Mouse (Mus musculus) liver (tissue): ENCODE results near the gene Nav2.

Experiments
- DNase-seq: peaks from one replicate; pipeline ENCODE4 v3.0.0-alpha.2; 2020; ENCODE audit warnings: mixed read lengths

Nav2 gene

DNA sequence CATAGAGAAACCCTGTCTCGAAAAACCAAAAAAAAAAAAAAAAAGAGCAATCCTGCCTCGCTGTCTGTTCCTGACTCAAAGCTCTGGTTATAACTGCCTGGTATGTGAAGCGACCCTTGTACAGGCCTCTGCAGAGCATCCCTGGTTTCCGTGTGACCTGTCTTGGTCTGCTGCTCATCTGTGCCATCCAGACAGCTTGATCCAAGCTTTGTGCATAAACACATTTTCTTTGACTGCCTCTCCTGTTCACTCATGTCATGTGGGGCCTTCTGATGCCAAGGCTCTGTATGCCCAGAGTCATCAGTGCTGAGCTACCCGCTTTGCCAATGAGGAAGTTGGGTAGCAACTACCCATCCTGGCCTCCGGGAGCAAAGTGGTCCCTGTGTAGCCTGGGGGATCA, 591.1 kb downstream of the Nav2 start:
- no peak for DNase-seq

DNA sequence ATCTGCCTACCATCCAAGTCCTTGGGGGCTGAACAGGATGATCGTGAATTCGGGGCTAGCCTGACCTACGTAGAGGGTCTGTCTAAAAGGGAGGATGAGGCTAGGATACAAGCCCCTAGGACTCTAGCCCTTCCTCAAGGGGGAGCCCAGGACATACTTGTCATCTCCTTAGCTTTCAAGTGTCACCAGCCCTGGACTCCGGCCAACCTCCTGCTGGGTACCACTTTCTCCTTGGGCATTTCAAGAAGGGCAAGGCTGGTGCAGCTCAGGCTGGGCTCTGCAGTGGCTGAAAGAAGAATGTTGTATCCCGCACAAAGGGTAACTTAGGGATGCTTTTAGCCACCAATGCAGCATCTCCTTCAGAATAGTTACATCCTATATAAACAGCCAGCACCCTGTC, 592.4 kb downstream of the Nav2 start:
- no peak for DNase-seq

DNA sequence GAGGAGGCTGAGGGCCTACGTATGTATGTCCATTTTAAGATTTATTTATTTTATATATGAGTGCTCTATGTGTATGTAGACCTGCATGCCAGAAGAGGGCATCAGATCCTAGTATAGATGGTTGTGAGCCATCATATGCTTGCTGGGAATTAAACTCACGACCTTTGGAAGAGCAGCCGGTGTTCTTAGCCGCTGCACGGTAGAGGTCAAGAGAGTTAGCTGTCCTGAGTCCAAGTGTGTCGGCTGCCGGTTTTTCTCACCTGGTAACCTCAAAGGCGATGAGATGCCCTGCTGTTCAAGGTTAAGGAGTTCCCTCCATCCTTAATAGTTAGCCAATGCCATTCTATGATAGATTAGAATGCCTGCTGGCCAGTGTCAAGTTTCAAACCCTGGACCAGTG, 594.9 kb downstream of the Nav2 start:
- DNase-seq, result no peak

DNA sequence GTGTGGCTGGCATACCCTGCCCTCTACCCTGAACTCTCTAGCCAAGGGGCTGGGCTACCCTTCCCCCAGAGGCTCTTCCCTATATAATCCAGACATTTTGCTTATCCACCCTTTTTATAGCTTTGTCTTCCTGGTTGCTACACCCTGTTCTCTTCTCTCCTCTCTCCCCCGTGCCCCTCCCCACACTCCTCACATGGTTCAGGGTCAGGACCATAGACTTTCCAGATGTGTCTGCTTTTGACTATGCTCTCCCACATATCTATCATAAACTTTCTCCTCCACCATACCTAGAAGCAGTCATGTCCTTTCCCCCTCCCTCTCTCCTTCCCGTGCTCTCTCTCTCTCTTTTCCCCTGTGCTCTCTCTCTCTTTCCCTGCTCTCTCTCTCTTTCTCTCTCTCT, 595.4 kb downstream of the Nav2 start:
- no peak for DNase-seq

DNA sequence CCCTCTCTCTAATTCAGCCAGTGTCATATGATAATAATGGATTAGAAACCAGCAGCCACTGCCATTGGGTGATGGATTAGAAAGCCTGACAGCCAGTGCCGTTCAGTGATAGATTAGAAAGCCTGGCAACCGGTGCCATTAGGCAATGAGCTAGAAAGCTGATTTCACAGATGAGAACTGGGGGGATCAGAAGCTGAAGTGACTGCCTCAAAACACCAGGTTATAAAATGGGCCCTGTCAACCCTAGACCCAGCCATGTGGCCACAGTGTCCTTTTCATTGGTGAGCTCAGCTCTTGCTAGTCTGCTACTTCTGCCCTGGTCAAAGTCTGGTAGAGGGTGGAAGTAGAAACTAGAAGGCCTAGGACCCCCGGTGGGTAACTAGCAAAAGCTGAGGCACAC, 595.8 kb downstream of the Nav2 start:
- DNase-seq, result no peak

DNA sequence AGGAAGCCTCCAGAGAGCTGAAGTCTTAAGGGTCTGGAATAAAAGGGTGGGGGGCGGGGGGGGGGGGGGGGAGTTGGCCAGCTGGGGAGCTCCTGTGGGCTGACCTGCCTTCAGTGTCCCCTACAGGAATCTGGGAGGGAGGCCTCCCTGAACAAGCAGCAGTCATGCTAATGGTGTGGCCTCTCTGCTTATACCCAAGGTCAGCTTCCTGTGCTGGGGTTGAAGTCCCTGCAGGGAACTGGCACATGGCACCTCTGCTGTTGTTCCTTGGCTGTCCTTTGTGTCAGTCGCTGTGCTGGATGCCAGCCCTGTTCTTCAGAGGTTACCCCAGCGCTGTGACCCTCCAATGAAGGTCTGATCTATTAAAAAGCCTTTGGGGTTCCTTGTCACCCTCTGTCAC, 596.5 kb downstream of the Nav2 start:
- DNase-seq, result no peak

DNA sequence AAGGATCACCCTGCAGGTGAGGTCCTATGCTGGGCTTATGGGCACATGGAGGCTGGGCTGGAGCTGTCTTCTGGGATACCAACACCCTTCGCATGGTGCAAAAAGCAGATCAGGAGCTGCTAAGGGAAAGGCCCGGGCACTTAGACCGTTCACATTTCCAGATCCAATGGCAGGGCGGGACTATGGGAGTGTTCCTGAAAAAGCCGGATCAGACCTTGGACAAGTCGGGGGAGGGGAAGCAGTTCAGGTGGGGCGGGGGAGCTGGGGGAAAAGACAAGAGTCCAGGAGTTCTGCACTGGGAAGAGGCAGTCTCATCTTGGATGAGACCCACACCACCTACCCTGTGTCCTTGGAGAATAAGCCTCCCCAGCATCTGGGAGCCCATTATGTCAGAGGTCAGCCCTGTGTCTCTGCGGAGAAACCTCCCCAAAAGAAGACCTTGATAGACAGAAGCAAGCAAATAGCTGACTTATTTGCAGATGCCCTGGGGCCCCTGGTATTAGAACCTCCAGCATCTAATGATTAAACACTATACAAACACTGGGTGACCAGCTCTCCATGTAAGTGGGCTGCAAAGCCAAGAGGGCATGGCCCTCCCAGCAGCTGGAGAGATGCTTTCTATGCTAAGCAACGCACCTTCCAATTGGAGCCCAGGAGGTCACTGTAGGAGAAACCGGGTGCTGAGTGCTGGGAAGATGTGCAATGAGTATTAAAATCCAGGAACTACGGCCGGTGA, 597.7 kb downstream of the Nav2 start:
- peak; percentile 30 for DNase-seq

DNA sequence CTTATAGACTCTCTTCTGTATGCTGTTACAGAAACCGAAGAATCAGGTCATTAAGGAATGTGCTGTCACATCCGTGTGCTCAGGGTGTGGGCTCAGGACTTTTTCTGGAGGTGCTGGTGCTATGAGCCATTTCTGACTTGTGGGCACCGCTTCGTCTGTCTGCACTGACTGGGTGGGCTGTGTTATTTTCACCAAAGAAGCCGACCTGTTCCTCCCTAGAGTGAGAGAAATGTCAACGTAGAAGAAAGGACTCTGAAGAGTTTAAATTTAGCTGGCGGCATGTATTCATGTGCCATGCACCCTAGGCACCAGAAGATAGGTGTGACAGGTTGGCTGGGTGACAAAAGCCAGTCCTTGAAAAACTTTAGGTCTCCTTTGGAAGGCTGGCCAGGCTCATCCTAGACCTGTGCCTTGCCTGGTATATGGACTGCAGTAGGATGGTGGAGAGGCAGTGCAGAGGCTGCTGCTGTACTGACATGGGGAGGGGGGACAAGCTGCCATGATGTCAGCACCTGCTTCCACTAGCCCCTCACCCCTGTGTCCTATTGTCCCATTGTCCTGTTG, 599.5 kb downstream of the Nav2 start:
- DNase-seq, result no peak

DNA sequence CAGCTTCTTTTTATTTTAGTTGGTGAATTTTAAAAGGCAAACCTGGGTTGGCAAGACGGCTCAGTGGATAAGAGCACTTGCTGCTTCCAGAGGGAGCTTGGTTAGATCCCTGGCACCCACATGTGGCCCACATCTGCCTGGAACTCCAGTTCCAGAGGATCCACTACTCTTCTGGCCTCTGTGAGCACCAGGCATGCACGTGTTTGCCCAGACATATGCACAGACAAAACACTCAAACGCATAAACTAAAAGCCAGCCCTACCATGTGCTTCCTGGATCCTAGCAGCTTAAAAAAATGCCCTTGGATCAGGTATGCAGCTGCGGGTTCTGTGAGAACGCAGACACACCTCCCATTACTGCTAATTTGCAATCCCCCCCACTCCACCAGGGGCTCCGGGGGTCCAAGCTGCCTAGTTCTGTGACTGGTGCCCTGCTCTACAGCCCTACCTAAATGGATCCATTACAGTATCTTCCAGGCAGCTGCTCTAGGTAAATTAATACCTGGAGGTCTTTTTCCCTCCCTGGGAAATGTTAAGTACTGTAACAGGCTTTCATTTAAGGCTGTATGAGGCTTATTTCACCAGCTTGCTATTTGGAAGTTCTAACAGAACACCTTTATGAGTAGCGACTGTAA, 603.4 kb downstream of the Nav2 start:
- no peak for DNase-seq

DNA sequence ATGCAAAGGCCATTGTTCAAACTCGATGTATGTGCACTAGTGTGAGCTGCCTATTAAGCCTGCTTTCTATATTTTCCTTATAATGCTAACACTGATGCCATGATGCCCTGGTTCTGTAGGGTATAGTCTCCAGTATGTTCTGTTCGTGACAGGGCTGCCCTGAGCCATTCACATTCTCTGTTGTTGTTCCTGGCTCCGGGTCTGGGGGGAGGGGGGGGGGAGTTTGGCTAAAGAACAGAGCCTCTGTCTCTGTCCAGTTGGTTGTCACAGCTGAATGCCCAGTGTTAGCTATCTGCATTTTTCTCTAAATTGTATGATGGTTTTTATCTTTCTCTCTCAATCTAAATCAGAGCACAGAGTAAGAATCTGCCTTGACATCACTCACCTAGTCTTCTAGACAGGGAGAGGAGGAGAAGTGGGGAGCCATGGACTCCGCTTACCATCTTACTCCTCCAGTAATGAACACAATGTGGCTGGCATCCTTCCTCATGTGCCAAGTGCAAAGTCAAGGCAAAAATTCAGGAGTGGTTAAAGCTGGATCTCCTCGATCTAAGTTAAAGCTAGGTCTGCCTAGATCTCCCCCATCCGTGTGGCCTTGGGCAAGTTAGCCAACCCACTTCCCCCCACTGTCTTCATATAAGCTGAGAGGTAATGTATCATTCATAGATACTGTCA, 605.4 kb downstream of the Nav2 start:
- DNase-seq, result no peak

DNA sequence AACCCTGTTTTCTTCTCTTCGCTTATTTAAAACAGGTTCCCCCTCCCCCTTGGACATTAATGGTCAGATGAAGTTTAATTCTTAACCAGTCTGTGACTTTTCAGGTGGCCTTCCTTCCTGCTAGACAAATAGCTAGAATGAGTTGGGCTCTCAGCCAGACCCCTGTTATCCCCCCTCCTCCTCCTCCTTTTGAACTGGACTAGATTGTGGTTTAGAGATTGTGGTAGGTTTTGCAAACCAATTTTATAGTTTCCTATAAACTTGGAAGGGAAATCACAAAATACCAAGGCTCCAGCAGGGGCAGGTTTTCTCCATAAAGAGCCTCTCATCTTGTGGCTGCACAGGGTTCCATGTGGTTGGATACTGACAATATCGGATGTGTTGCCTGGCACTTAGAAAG, 606.5 kb downstream of the Nav2 start:
- DNase-seq, result no peak

DNA sequence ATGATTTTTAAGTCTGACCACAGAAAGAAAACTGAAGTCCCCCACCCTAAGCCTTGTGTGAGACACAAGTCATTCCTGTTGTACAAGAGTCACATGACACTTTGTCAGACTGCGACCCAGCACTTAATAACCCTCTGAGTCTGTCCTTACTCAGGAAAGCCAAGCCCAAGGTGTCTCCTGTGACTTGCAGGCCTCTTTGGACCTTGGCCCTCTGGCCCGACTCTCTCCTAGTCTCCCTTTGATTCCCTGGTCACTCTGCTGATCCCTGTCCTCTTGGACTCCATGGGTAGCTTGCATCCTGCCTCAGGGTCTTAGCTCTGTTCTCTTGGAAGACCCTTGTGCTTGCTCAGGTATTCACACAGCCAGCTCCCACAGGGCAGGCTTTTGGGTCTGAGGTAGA, 612.0 kb downstream of the Nav2 start:
- DNase-seq, result no peak

DNA sequence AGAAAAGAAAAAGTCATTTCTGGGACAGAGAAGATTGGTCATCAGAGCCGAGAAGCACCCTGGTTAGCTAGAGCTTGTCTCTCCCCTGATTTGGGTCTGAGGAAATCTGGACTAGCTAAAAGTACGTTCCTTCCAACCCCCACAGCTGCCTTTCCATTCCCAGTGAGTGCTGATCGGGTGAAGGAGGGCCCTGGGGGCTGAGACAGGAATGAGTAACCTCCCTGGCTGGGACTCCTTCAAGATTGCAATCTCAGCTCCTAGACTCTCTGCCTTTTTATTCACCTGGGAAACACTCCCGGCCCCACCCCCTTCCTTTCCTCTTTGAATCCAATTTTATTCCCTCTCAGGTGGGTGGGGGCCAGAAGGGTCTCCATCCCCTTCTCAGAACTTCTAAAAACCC, 612.8 kb downstream of the Nav2 start:
- DNase-seq, result no peak

DNA sequence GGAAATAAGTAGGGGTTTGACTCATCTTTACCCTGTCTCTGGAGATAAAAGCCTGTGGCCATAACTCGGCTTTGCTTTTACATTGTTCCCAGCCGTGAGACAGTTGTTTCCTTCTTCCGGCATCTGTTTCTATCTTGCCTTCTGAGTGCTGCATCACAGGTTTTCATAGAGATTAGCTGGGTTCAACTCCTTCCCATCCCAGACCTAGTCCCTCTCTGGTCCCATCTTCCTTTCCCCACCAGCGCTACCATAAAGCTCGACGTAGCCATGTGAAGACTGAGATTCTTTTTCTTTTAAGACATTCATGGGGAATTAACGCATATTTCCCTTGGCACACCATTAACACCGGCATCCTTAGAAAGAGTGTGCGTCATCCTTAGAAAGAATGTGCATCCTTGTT, 613.5 kb downstream of the Nav2 start:
- no peak for DNase-seq

DNA sequence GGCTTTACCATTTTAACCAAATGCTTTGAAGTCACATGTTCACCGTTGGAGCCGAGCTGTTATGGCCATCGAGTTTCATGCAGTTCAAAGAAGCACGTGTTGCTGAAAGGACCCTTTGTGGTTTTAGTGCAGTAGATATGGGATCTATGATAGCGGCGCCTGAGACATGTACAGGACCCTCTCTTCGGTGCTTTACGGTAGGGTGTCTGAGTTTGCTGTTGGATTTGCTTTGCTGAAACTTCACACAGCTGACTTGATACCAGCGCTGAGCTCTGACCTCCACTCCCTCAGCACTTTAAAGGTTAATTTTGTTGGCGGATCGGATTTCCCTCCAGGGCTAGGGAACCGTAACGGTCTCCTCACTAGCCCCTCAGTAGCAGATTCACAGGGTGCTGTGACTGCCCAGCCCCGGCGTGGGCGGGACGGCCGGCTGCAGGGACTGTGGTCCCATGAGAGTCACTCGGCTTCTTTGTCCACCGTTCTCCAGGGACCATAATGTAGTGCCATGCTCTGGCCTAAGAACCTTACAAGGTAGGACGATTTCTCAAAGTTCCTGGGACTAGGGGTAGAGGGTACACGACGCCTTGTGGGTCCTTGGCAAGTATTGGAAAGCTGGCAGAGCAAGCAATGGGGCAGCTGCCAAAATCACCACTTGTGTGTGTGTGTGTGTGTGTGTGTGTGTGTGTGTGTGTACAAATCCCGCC, 614.0 kb downstream of the Nav2 start:
- DNase-seq, result peak; percentile 42

DNA sequence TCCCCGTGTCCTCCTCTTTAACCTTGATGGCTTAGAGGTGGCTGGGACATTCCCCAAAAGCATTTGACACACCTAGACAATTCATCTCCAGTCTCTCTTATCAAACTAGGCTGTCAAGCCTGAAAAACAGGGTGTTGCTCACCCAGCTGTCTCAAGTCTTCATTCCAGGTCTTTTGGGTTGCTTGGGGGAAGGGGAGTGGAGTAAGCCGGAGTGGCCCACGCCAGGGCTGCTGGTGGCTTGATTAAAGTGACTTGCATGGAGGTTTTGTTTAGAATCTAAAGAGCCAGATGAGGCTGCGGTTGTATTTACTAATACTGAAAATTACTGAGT, 614.6 kb downstream of the Nav2 start:
- DNase-seq, result no peak

DNA sequence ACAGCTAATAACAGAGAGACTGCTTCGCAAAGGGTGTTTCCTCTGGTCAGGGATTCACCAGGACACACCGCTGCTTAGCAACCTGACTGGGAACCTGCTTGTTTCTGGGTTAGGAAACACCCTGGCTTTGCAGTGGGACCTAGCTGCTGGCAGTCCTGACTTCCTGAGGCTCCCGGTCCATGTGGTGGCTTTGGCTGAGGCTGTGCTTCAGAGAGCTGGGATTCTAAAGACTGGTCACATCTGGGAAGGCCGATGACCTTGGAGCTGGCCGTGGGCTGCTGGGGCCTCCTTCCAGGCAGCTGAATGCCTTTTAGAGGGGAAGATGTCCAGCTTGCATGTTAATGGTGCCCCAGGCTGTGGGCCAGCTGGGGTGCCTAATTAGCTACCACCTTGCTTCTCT, 615.2 kb downstream of the Nav2 start:
- DNase-seq, result no peak

DNA sequence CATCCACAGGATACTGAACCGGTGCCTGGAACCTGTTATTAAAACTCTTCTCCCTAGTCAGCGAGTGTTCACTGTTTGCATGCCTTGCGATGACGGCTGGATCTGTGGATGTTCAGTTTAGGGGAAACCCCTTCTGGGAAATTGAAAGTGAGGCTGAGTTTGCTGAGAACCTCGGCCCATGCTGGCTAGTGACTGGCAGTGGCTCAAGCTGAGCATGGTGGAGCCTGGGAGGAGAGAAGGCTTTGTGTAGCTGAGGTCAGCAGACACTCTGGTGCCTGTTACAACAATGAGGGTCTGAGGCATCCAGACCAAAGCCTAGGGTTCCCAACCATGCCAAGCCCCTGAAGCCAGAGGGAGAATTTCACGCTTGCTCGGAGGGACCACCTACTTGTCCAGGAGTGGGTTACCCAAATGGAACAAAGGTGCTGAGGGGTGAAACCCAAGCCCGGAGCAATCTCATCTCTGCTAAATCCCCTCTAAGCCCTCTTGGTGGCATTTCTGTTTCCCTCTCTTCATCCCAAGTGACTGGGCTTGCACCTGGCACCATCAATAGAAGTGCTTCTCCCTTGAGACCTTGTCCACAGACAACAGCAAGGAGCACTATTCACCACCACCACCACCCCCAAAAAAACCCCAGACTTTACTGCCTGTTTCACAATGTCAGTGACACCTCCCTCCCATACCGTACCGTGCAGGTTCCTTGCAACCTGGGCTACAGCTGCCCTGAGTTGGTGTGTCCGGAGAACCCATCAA, 617.0 kb downstream of the Nav2 start:
- DNase-seq, result no peak

DNA sequence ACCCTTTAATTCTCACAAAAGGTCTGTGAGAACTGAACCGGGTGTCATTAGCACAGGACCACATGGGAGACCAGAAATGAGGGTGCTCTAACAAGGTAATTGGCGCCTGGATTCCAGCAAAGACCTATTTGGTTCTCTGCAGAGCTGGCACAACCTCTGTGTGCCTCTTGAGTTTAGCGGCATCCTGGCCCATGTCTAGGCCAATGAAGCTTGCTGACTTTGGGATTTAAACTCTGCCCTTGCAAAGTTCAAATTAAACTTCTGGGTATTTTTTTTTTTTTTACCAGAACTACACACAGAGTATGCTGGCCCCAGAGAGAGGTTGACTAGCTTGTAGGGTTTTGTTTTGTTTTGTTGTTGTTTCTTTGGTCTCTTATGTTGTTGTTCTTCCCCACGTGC, 617.6 kb downstream of the Nav2 start:
- DNase-seq, result no peak

DNA sequence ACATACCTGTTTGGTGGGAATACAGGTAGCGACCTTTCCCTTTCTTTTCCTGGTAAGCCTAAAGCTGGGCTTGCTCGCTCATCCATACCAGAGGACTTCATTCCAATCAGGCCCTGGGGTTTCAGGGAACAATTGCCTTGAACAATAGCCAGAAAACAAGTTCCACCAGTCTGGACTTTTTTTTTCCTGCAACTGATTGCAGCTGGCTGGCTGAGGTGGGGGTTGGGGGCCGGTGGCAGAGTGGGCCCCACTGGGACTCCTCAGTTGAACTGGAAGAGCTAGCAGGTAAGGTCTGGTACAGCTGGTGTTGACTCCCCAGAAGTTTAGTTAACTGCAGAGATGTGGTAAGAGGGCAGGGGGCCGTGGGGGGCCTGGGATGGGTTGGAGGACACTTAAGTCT, 619.0 kb downstream of the Nav2 start:
- no peak for DNase-seq

DNA sequence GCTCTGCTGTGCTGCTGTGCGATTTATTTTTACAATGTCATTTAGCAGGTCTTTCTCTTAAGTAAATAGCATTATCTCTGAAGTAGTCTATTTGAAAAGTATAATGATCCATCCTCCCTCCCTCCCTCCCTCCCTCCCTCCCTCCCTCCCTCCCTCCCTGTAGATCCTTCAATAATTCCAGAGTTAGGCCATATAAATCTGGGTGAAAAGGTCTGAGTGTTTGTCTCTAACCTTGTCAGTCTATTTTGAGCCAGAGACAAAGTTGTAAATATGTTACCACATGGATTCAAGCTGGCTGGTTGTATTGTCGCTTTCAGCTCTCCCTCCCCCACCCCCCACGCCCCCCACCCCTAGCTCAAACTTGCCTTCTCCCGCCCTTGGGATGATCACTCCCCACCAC, 619.4 kb downstream of the Nav2 start:
- no peak for DNase-seq

DNA sequence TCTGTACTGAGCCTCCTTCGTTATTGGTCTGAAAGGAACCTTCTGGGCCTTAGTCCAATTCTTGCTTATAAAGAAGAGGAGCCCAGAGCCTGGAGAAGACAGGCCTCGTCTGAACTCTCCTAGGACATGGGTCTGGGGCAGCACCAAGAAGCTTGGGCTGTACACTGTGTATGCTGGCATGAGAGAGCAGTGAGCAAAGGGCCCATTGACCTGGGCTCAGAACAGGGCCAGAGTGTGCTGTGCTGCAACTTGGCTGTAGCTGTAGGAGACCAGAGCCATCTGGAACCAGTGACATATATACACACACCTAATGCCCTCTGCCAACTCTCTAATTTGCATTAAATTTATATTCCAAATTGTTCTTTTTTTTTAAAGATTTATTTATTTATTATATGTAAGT, 621.0 kb downstream of the Nav2 start:
- no peak for DNase-seq

DNA sequence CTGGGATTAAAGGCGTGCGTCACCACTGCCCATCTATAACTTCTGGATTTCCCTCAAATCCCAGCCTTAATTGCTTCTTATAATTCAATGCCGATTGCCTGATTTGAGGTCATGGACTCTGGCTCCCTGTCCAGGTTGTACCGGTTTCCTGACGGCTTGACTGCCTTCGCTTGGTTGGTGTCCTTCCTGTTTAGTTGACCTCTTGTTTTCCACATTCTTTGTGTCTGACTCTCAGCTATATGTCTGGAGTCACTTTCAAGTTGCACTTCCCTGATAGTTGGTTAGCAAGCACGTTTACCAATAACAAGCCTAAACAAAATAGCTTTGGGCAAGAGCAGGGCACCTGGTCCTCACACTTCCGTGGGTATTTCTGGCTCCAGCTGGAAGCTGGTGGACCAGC, 625.1 kb downstream of the Nav2 start:
- no peak for DNase-seq
